Mouse (Mus musculus) embryo, embryonic 11.5 days (tissue): ENCODE results near the gene Chid1.

Experiments used
- DNase-seq: peaks from one replicate; pipeline ENCODE4 v3.0.0-alpha.2; 2012; ENCODE audit warnings: low read depth, low spot score

The Chid1 gene

DNA sequence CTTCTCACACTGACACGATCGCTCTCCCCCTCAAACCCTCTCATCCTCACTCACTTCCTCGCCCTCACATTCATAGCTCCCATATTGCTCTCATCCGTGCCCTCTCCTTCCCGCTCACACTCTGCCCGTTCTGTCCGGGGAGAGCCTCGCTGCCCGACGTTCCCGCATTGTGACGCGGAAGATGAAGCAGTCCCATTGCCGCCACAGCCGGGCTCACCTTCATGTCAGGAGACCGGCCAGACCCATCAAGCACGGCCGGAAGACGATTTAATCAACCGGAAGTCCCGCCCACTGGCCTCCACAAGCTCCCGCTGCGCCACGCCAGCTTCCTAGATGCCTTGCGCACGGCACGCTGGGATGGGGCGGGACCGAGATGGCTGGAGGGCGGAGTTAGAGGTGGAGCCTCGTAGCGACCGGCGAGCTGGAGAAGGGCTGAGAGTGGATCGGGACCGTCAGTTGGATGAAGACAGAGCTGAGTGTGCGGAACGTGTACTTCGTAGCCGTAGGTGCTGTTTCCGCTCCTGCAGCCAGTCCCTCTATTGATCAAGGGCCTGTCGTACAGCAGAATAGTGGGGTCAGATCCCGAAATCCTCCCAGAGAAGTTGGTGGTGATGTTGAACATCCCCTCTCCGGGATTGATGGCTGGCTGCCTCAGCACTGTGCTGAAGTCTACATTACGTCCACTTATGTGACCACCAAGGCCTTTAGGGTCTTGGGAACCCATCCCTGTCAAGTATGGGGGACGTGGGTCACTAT is at the start of gene Chid1:
Gene Chid1 (minus strand): TSS at position 302 of the 756 bp plus-strand sequence.
- peak; percentile 97 for DNase-seq

DNA sequence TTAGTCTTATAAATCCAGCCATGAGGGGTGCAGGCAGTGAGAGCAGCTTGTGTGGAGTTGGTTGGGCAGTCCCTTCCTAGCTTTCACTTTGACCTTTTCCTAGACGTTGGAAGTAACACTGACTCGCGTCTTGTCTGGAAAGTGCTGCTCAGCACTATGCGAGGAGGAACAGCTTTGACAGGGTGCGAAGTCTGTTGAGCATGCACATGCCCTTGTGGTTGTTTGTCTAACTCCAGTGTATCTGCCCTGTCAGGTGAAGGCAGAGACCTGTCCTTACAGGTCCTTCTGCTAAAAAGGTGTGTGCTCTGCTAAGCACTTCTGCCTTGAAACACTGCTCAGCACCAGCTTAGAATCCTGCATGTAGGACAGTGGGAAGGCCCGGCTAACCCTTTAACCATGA is 49.2 kb upstream of the Chid1 start:
- no peak for DNase-seq

DNA sequence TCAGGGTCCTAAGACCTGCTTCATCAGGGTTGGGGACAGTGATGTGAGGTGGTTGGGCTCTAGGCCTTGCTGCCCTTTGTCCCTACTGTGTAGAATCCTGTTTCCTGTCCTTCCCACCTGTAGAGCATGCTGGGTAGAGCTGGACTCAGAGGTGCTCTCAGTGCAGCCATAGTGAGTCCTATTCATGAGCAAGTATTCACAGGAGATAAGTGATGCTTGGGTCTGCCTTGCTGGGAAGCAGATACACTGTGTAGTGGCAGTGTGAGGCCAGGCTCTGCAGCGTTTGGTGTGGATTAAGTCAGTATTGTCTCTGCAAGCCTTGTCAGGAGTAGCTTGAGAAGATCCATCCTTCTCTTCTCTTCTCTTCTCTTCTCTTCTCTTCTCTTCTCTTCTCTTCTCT is 46.2 kb upstream of the Chid1 start:
- no peak for DNase-seq

DNA sequence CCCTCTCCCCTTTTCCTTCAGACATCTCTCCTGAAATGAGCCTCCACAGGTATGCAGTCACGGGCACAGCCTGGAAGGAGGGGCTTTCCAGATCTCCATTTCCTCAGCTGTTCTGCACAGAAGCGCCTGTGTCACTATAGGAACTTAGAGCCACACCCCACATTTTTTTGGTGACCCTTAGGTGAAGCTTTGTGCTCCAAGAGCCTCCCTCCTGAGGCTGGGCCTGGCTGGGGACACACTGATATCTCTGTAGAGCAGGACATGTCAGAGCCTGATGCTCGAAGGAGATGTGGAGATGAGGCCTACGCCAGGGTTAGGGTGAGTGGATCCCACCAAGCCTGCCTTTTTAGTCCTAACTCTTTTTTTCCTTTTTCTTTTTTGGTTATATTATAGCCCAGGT is 45.6 kb upstream of the Chid1 start:
- peak; percentile 14 for DNase-seq

DNA sequence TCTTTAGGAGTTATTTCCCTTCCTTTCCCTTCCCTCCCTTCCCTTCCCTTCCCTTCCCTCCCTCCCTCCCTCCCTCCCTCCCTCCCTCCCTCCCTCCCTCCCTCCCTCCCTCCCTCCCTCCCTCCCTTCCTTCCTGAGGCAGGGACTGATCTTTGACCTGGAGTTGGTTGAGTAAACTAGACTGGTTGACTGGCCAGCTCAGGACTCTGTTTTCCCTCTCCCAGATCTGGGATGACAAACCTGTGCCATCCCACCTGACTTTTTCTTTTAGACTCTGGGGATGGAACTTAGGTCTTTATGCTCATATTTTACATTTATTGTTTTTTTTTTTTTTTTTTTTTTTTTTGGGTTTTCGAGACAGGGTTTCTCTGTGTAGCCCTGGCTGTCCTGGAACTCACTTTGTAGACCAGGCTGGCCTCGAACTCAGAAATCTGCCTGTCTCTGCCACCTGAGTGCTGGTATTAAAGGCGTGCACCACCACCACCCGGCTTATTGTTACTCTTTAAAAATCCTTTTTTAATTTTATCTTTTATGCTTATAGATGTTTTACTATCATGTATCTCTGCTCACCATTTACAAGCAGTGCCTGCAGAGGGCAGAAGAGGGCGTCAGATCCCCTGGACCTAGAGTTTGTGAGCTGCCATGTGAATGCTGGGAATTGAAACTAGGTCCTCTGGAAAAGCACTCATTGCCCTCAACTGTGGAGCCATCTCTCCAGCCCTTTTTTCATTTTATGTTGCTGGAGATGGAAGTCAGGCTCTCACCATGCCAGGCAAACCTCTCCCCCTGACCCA is 44.6 kb upstream of the Chid1 start:
- DNase-seq: no peak

DNA sequence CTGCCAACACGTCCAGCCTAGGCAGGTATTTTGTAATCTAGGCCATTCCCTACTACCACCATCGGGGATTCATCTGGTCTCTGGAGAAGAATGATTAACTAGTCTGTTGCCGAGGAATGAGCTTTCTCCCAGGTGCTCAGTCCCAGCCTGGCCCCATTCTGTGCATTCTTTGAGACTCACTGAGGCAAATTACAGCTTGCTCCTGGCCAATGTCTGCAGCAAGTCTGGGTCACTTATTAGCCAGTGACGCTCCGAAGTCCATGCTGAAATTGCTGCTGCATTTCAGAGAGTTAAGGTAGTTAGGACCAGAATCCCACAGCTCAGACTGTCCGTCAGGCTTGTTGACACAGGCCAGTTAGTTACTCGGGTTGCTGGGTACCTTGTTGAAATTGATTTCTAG is 41.7 kb upstream of the Chid1 start:
- DNase-seq: no peak

DNA sequence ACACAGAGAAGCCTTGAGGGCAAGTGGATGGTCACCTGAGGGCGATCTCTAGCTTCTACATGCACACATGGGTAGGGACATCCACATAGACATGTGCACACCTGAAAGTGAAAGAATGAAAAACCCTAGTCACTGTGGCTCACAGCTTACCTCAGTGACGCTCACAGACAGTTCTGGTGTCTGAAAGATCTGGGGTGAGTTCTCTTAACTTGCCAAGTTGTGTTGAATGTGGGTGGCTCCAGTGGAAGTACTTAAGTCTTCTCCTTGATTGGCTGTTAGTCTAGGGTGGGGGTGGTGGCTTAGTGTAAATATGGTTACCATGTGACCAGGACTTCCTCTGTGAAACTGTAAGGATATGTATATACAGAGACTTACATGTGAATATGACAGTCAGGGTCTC is 39.3 kb upstream of the Chid1 start:
- no peak for DNase-seq

DNA sequence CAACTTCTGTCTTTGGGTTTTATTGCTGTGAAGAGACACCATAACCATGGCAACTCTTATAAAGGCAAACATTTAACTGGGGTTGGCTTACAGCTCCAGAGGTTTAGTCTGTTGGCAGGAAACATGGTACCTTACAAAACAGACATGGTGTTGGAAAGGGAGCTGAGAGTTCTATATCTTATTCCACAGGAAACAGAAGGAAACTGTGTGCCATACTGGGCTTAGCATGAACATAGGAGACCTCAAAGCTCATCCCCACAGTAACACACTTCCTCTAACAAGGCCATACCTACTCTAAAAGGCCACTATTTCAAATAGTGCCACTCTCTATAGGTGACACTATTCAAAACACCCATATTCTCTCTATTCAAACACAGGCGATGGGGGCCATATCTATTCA is 38.9 kb upstream of the Chid1 start:
- DNase-seq: no peak

DNA sequence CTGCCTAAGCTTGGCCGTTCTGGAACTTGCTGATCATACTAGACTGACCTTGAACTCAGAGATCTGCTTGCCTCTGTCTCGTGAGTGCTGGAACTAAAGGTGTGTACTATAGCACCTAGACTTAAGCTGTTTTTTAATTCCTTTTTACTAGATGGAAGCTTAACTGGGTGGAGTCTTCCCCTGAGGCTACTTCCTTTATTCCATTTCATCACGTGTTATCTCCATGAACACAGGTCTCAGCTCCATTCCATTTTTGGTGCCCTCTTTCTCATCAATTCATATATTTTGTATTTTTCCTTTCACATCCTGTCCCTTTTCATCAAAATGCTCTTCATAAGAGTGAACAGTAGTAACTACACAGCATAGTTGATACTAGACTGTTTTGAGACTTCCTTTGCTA is 38.1 kb upstream of the Chid1 start:
- DNase-seq: no peak

DNA sequence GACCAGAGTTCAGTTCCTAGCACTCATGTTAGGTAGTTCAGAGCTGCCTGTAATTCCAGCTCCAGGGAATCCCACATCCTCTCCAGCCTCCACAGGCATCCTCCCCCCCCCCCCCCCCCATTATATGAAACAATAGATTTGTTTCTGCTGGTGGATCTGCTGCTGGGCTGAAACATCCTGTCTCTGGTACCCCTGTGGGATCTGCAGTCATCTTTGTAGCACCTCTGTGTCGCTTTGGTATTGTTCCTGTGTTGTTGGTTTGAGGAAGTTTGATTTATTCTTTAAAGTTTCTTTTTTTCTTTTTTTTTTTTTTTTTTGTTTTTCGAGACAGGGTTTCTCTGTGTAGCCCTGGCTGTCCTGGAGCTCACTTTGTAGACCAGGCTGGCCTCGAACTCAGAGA is 35.8 kb upstream of the Chid1 start:
- DNase-seq: no peak

DNA sequence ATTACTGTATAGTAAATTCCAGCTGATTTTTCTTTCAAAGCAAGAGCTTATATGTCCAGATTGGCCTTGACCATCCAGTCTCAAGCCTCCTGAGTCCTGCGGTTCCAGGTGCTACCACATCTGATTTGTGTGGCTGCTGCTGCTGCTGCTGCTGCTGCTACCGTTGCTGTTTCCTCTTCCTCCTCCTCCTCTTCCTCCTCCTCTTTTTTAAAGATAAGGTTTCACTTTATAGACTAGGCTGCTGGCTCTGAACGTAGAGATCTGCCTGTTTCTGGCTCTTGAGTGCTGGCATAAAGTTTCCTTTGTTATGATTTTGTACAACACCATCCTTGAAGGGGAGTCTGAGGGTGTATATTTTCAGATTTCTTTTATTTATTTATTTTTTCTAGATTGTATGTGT is 34.4 kb upstream of the Chid1 start:
- no peak for DNase-seq

DNA sequence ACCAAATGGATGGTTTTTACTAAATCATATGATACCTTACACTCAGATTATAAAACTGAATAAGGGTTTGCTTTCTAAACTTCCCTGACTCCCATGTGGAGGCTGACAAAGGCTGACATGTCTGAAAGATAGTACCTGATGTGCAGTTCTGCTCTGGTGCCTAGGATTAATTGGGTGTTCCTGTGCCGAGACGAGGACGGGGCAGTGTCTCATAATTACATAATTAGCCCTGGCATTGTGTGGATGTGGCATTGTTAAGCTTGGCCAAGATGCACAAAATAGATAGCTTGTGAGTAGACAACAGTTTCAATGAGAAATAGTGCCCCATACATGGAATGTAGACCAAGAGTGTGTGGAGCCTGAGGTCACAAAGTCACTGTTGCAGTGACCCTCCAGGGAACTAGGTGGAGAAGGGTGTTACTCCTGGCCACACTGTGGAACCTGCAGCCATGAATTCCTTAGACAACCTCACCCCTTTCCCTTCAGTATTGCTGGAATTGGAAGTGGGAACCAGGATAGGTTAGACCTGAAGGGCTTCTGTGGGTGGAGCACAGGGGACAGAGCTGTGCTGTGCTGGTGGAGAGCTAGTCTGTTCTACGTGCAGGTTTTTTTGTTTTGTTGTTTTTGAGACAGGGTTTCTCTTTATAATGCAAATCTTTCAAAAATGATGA is 31.1 kb upstream of the Chid1 start:
- DNase-seq: no peak

DNA sequence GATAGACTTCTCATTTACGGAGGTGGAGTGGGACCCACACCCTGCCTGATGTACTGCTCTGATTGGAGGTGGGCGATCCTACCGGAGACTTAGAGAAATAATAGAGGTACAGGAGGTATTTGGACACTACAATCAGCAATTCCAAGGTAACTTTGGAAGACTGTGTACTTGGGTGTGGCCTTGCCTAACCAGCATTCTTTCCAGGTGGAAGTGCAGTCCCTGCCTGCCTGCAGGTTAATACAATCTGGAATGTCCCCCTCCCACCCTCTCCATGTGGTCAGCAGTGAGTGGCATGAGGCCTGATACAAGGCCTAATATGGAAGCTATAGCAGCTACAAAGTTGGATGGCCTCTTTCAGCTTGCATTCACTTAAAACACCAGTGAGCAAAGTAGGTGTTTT is 30.3 kb upstream of the Chid1 start:
- no peak for DNase-seq

DNA sequence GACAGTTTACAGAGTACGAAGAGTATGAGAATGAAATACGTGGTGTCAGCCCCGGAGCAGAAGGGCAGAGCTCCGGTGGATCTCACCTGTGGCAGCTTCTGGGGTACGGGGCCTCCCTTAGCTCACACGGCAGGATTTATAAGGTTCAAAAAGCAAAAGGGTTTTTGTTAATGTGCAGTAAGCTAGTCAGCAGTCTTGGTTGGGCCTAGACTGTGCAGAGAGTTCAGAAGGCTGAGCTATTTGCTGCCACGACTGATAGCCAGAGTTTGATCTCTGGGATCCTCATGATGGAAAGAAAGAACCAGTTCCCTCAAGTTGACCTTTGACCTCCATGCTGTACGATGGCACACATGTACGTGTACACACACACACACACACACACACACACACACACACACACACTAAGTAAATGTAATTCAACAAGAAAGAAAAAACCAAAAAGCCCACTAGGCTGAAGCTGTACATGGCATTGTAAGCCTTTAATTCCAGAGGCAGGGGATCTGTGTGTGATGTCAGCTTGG is 29.7 kb upstream of the Chid1 start:
- DNase-seq: no peak

DNA sequence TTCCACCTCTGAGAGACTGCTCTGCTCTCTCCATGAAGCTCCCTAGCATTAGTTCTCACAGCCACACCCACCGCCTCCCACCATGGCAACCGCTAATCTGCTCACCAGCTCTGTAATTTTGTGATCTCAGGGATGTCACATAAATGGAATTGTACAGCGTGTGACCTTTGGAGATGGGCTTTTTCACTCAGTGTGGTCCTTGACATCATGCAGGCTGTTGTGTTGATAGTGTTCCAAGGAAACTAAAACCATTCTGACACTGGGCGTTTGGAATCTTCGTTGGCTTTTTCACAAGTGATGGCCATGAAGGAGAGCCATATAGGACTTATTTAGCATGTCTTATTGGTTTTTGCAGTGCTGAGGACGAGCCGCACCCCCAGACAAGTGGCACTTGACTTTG is 26.9 kb upstream of the Chid1 start:
- DNase-seq: no peak

DNA sequence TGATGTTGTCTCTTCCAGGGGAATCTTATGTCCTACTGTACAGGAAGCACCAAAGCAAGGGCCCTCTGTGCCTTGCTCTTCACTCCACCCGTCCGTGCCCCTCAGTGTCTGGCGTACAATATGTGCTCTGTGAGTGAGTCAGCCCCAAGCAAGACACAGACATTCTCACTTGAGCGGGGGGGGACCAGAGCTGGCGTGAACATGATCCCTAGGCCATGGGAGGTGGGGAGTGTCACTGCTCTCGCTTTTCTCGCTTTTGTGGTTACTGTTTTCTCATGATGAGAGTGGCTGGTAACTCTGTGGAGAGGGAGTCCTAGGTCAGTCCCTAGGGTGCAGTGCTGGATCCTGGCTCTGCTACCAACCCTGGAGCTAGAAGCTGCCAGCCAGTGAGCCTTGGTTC is 24.9 kb upstream of the Chid1 start:
- no peak for DNase-seq

DNA sequence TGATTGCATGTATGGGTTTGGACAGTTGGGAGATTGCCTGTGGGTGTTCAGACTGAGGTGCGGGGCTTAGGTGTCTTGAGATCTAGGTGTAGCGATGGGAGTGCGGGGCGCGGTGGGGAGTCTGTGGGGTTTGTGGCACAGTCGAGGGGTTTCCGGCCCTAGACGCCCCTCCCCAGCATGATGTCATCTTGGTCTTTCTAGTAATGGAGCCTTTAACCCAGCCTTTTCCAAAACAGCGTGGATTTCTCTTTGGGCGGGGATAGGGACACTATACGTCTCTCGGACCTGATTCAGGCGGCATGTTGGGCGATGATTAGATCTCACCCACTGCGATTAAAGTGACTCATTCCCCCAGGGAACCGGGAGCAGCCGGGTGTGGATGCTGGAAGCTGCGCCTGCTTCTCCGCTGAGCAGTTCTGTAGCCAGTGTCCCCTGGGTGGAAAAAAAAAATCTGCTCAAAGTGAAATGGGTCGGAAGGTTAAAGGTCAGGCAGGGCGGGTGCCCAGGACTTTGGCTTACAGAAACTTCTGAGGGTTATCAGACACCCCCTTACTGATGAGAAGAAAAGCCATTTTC is 23.3 kb upstream of the Chid1 start:
- peak; percentile 39 for DNase-seq

DNA sequence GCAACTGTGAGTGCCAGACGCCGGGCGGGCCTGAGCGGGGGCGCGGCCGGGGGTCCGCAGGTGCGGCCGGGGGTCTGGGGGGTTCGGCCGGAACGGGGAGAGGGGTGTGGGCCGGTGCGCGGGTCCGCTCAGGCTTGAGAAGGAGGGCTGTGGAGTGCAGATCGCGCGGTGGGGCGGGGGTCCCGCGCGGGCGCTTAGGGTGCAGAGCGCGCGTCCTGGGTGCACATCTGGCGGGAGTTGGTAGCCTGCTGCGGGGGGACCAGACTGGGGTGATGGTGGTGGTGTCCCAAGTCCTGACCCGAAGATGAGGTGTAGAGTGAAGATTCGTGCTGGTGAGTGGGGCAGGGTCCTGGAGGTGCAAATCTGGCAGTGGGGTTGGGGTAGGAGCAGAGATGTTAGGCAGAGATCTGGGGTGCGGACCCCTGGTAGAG is 22.8 kb upstream of the Chid1 start:
- DNase-seq: no peak

DNA sequence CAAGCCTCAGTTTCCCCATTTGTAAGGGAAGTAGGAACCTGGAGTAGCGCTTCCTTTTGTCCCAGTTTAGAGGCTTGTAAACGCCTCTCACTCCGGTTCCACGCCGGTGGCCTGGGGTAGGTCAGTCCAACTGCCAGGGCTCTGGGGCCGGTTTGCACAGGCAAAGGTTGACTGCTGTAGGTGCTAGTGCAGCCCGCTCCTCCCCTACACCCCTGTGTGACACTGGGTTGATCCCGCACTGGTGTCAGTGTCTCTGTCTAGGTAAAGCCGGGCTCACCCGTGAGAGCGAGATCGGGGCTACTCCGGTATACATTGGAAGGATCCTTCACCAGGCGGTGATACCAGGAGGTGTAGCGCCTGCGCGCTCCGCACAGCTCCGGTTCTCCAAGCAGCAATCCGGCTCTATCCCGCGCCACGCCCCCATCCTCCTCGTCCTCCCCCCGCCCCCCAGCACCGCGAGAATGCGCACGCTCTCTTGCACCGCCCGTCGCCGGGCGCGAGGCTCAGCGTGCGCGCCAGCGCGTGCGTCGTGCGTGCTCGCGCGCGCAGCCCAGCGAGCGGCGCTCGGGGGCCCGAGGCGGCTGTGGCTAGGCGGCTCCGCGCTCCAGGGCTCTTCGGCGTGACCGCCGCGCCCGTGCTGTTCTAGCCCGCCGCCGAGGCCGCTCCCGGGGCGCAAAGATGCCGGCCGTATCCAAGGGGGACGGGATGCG is 22.2 kb upstream of the Chid1 start, which contains the start of gene Ap2a2:
Gene Ap2a2 (plus strand): TSS at position 492 of the 710 bp plus-strand sequence.
- peak; percentile 95 for DNase-seq

DNA sequence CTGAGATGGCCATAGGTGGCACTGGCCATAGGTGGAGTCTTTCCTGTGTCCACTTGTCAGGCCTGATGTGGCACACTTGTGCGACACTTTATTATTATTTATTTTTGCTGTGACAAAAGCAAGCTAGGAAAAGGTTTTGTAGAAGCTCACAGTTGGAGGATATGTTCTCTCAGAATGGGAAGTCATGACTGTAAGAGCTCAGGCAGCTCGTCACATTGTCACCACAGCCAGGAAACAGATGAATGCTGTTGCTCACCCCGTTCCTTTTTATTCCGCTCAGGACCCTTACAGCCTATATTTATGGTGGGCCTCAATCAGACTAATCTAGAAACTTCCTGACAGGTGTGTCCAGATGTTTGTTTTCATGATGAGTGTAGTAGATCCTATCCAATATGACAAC is 20.8 kb upstream of the Chid1 start:
- no peak for DNase-seq

DNA sequence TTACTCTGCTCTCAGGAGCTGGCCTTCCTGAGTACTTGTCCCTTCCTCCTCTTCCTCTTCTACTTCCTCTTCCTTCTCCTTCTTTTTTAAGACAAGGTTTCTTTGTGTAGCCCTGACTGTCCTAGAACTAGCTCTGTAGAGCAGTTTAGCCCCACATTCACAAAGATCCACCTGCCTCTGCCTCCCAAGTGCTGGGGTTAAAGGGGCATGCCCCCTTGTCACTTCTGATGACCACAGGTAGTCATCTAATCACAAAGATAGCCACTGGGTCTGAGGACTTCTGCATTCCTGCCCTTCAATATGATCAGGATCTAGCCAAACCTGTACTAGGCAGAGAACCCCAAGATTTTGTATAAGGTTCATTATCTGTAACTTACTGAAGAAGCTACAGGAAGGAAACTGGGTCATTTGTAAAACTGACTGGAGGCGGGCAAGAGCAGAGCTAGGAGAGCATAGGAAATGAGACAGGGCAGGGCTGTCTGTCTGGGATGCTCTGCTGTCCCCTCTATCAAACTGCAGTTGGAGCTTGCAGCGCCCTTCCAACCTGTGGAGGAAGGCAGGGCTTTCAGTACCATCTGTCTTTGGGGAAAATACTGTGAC is 20.2 kb upstream of the Chid1 start:
- no peak for DNase-seq
